Mouse (Mus musculus) heart, embryonic 12.5 days (tissue): ENCODE results near the gene Eef1akmt1. TPM values are rescaled to one million over a fixed set of nuclear protein-coding genes. Genes with fewer than 3 reads are reported as not detected.

Source experiments
- ATAC-seq: fragments of 200-750 bp; cut with Nextera tagmentation; 2 replicates; pipeline ENCODE4 v1.8.0; 2017; ENCODE audit warnings: moderate TSS enrichment, moderate library complexity; ENCODE audit not compliant: insufficient number of reproducible peaks, low FRiP score
- H3K27ac ChIP-seq: fragments of 300-500 bp; sonication (generic); 2 replicates; pipeline ENCODE4 v1.5.1; 2016; ENCODE audit warnings: mild to moderate bottlenecking, moderate library complexity; ENCODE audit not compliant: poor library complexity, severe bottlenecking
- H3K27me3 ChIP-seq: fragments of 300-500 bp; sonication (generic); replicated peaks from 2 replicates; pipeline ENCODE4 v1.6.1; 2016; ENCODE audit warnings: mild to moderate bottlenecking, moderate library complexity
- H3K36me3 ChIP-seq: fragments of 300-500 bp; sonication (generic); 2 replicates; pipeline ENCODE4 v1.6.1; 2016; ENCODE audit warnings: mild to moderate bottlenecking, moderate library complexity
- H3K4me1 ChIP-seq: fragments of 300-500 bp; sonication (generic); replicated peaks from 2 replicates; pipeline ENCODE4 v1.6.1; 2016; ENCODE audit warnings: mild to moderate bottlenecking
- H3K4me2 ChIP-seq: fragments of 300-500 bp; sonication (generic); 2 replicates; pipeline ENCODE4 v1.6.1; 2016; ENCODE audit warnings: mild to moderate bottlenecking, moderate library complexity
- H3K4me3 ChIP-seq: fragments of 300-500 bp; sonication (generic); 2 replicates; pipeline ENCODE4 v1.5.1; 2016; ENCODE audit warnings: mild to moderate bottlenecking
- H3K9ac ChIP-seq: fragments of 300-500 bp; sonication (generic); 2 replicates; pipeline ENCODE4 v1.6.1; 2016; ENCODE audit warnings: mild to moderate bottlenecking, moderate library complexity
- H3K9me3 ChIP-seq: fragments of 300-500 bp; sonication (generic); replicated peaks from 2 replicates; pipeline ENCODE4 v1.6.1; 2016; ENCODE audit warnings: mild to moderate bottlenecking, moderate library complexity
- WGBS: fragments of 180-500 bp; shearing (Covaris S2); methylation state at CpG from one replicate; pipeline ENCODE4 v1.1.7; 2016; 5-methylcytosine and 5-hydroxymethylcytosine counted together
- polyA plus RNA-seq: library from polyadenylated mRNA; unstranded; fragments of >200 nt; fragmentation: Nextera tagmentation; extraction: Ambion mirVana; gene quantifications from 2 replicates; pipeline ENCODE4 v1.2.1, GENCODE M21; 2016

The Eef1akmt1 gene
- 56.4 and 60.4 TPM in 2 replicates for polyA plus RNA-seq

GRCm38 (mm10) chr14:57571155-57572133, at the start of gene Eef1akmt1:
Eef1akmt1 (minus strand) TSS chr14:57571612.
- H3K9ac ChIP-seq, result peak within 1 kb of the TSS; percentile 76
- peak; percentile 99 for ATAC-seq
- peak within 1 kb of the TSS; percentile 76 for H3K4me2 ChIP-seq
- peak within 1 kb of the TSS; percentile 72 for H3K4me3 ChIP-seq
- 9% methylated on average over 35 of the region's 35 CpGs for WGBS
- 0 out of 2 replicates have a peak, but pooled peaks cover 7% of the 10 kb centered on the region for H3K4me1 ChIP-seq
- peak within 1 kb of the TSS; percentile 34 for H3K27ac ChIP-seq
- no peaks in the 10 kb centered on the region for H3K27me3 ChIP-seq
- H3K36me3 ChIP-seq, result peaks cover 10% of the 10 kb centered on the region
- peaks cover 9% of the 10 kb centered on the region for H3K9me3 ChIP-seq

- Histone ChIP-seq H3K36me3 (peaks cover 18% of the 10 kb centered on the region), H3K4me1 (0 out of 2 replicates have a peak, but pooled peaks cover 3% of the 10 kb centered on the region), H3K4me2 (no peak overlapping the region), H3K9me3 (no peaks in the 10 kb centered on the region), H3K4me3 (no peak overlapping the region), H3K9ac (no peak overlapping the region), H3K27ac (no peak overlapping the region), H3K27me3 (no peaks in the 10 kb centered on the region)
- ATAC-seq, result no peak
- WGBS, result 67% methylated on average over 4 of the region's 4 CpGs
Measured at GRCm38 (mm10) chr14:57620598-57621236, 49.3 kb upstream of the Eef1akmt1 start.

- Histone ChIP-seq H3K9me3 (no peaks in the 10 kb centered on the region), H3K9ac (no peak overlapping the region), H3K4me3 (no peak overlapping the region), H3K27ac (no peak overlapping the region), H3K36me3 (peaks cover 12% of the 10 kb centered on the region; the same call in 1 of the 2 replicates), H3K27me3 (no peaks in the 10 kb centered on the region), H3K4me1 (0 out of 2 replicates have a peak, but pooled peaks cover 3% of the 10 kb centered on the region), H3K4me2 (no peak overlapping the region)
- ATAC-seq, result no peak
- WGBS, result 44% methylated on average over 2 of the region's 2 CpGs
Measured at GRCm38 (mm10) chr14:57619487-57619886, 48.1 kb upstream of the Eef1akmt1 start.

- 98% methylated on average over 1 of the region's 1 CpGs for WGBS
- ATAC-seq, result no peak
Measured at GRCm38 (mm10) chr14:57617675-57618074, 46.3 kb upstream of the Eef1akmt1 start.

GRCm38 (mm10) chr14:57616339-57616965, 45.0 kb upstream of the Eef1akmt1 start:
- H3K9me3 ChIP-seq, result no peaks in the 10 kb centered on the region
- no peaks in the 10 kb centered on the region for H3K36me3 ChIP-seq
- ATAC-seq, result no peak
- whole genome bisulfite sequencing, result 85% methylated on average over 6 of the region's 6 CpGs
- no peak overlapping the region for H3K9ac ChIP-seq
- H3K4me3 ChIP-seq, result no peak overlapping the region
- no peaks in the 10 kb centered on the region for H3K27me3 ChIP-seq
- 0 out of 2 replicates have a peak, but pooled peaks cover 3% of the 10 kb centered on the region for H3K4me1 ChIP-seq
- no peak overlapping the region for H3K4me2 ChIP-seq
- no peak overlapping the region for H3K27ac ChIP-seq

More at GRCm38 (mm10) chr14:57617675-57618074, 46.3 kb upstream of the Eef1akmt1 start:
- no peak overlapping the region for H3K27ac ChIP-seq
- H3K9me3 ChIP-seq, result no peaks in the 10 kb centered on the region
- H3K4me2 ChIP-seq, result no peak overlapping the region
- H3K27me3 ChIP-seq, result no peaks in the 10 kb centered on the region
- H3K36me3 ChIP-seq, result no peaks in the 10 kb centered on the region
- H3K4me3 ChIP-seq, result no peak overlapping the region
- no peak overlapping the region for H3K9ac ChIP-seq
- H3K4me1 ChIP-seq, result 0 out of 2 replicates have a peak, but pooled peaks cover 3% of the 10 kb centered on the region

GRCm38 (mm10) chr14:57615828-57616227, 44.4 kb upstream of the Eef1akmt1 start:
- H3K27ac ChIP-seq, result no peak overlapping the region
- 88% methylated on average over 6 of the region's 6 CpGs for WGBS

GRCm38 (mm10) chr14:57611034-57611433, 39.6 kb upstream of the Eef1akmt1 start:
- WGBS, result 77% methylated on average over 2 of the region's 2 CpGs
- H3K36me3 ChIP-seq, result no peaks in the 10 kb centered on the region
- H3K27me3 ChIP-seq, result no peaks in the 10 kb centered on the region
- H3K9ac ChIP-seq, result no peak overlapping the region
- H3K4me1 ChIP-seq, result peaks cover 15% of the 10 kb centered on the region
- no peak for ATAC-seq
- H3K4me3 ChIP-seq, result no peak overlapping the region
- H3K27ac ChIP-seq, result no peak overlapping the region
- no peaks in the 10 kb centered on the region for H3K9me3 ChIP-seq
- H3K4me2 ChIP-seq, result no peak overlapping the region

More at GRCm38 (mm10) chr14:57615828-57616227, 44.4 kb upstream of the Eef1akmt1 start:
- H3K36me3 ChIP-seq, result no peaks in the 10 kb centered on the region
- H3K9ac ChIP-seq, result no peak overlapping the region
- H3K27me3 ChIP-seq, result no peaks in the 10 kb centered on the region
- no peaks in the 10 kb centered on the region for H3K9me3 ChIP-seq
- no peak overlapping the region for H3K4me3 ChIP-seq
- peaks cover 7% of the 10 kb centered on the region; the same call in 1 of the 2 replicates for H3K4me1 ChIP-seq
- no peak for ATAC-seq
- H3K4me2 ChIP-seq, result no peak overlapping the region

- Histone ChIP-seq H3K4me1 (peaks cover 15% of the 10 kb centered on the region), H3K27ac (no peak overlapping the region)
- 48% methylated on average over 4 of the region's 4 CpGs for WGBS
Measured at GRCm38 (mm10) chr14:57609816-57610329, 38.5 kb upstream of the Eef1akmt1 start.

GRCm38 (mm10) chr14:57607500-57607899, 36.1 kb upstream of the Eef1akmt1 start:
- H3K27ac ChIP-seq, result no peak overlapping the region; the same call in 1 of the 2 replicates
- H3K4me2 ChIP-seq, result no peak overlapping the region
- H3K9ac ChIP-seq, result no peak overlapping the region
- peaks cover 15% of the 10 kb centered on the region for H3K4me1 ChIP-seq
- WGBS, result 16% methylated on average over 1 of the region's 1 CpGs
- H3K27me3 ChIP-seq, result no peaks in the 10 kb centered on the region
- peaks cover 13% of the 10 kb centered on the region for H3K36me3 ChIP-seq
- ATAC-seq, result peak; percentile 88
- no peaks in the 10 kb centered on the region for H3K9me3 ChIP-seq
- H3K4me3 ChIP-seq, result no peak overlapping the region

More at GRCm38 (mm10) chr14:57609816-57610329, 38.5 kb upstream of the Eef1akmt1 start:
- no peak overlapping the region for H3K4me3 ChIP-seq
- no peaks in the 10 kb centered on the region for H3K9me3 ChIP-seq
- ATAC-seq, result no peak
- H3K36me3 ChIP-seq, result no peaks in the 10 kb centered on the region
- H3K9ac ChIP-seq, result no peak overlapping the region
- H3K4me2 ChIP-seq, result no peak overlapping the region
- no peaks in the 10 kb centered on the region for H3K27me3 ChIP-seq

GRCm38 (mm10) chr14:57606663-57607365, 35.4 kb upstream of the Eef1akmt1 start:
- Histone ChIP-seq H3K4me3 (no peak overlapping the region), H3K4me2 (no peak overlapping the region), H3K36me3 (peaks cover 16% of the 10 kb centered on the region), H3K4me1 (peaks cover 15% of the 10 kb centered on the region), H3K27ac (no peak overlapping the region), H3K27me3 (no peaks in the 10 kb centered on the region), H3K9me3 (no peaks in the 10 kb centered on the region), H3K9ac (no peak overlapping the region)
- no peak for ATAC-seq
- 68% methylated on average over 8 of the region's 8 CpGs for WGBS
